Mouse (Mus musculus) kidney, embryonic 14.5 days (tissue): Measurements from ENCODE around the gene Pde3a. TPM values are rescaled to one million over a fixed set of nuclear protein-coding genes. Genes with fewer than 3 reads are reported as not detected.
A peak's percentile ranks its signal among the peaks of the same experiment; 100 is the strongest.

Experiments
- ATAC-seq: fragments of 200-750 bp; cut with Nextera tagmentation; 2 replicates; pipeline ENCODE4 v1.8.0; 2017; ENCODE audit warnings: moderate number of reproducible peaks, mild to moderate bottlenecking, moderate TSS enrichment, moderate library complexity; ENCODE audit not compliant: low FRiP score, low TSS enrichment
- H3K27ac ChIP-seq: fragments of 300-500 bp; sonication (generic); 2 replicates; pipeline ENCODE4 v1.5.1; 2014; ENCODE audit warnings: low read depth, mild to moderate bottlenecking, low read length, moderate library complexity, mixed read lengths
- H3K27me3 ChIP-seq: fragments of 300-500 bp; sonication (generic); 2 replicates; pipeline ENCODE4 v1.6.1; 2014; ENCODE audit warnings: mild to moderate bottlenecking, low read length; ENCODE audit not compliant: control insufficient read depth, insufficient read depth
- H3K36me3 ChIP-seq: fragments of 300-500 bp; sonication (generic); 2 replicates; pipeline ENCODE4 v1.6.1; 2014; ENCODE audit warnings: low read length, mixed read lengths; ENCODE audit not compliant: control insufficient read depth, insufficient read depth
- H3K4me1 ChIP-seq: fragments of 300-500 bp; sonication (generic); 2 replicates; pipeline ENCODE4 v1.6.1; 2014; ENCODE audit warnings: low read length, mixed read lengths; ENCODE audit not compliant: control insufficient read depth, insufficient read depth
- H3K4me2 ChIP-seq: fragments of 300-500 bp; sonication (generic); replicated peaks from 2 replicates; pipeline ENCODE4 v1.6.1; 2014; ENCODE audit warnings: low read depth, mild to moderate bottlenecking, low read length
- H3K4me3 ChIP-seq: fragments of 300-500 bp; sonication (generic); 2 replicates; pipeline ENCODE4 v1.5.1; 2014; ENCODE audit warnings: mild to moderate bottlenecking, low read length
- H3K9ac ChIP-seq: fragments of 300-500 bp; sonication (generic); 2 replicates; pipeline ENCODE4 v1.6.1; 2014; ENCODE audit warnings: low read depth, mild to moderate bottlenecking, low read length, moderate library complexity
- H3K9me3 ChIP-seq: fragments of 300-500 bp; sonication (generic); 2 replicates; pipeline ENCODE4 v1.6.1; 2016; ENCODE audit warnings: low read length; ENCODE audit not compliant: control insufficient read depth
- WGBS: fragments of 180-500 bp; shearing (Covaris S2); extraction: QIAGEN DNeasy Blood & Tissue Kit; methylation state at CpG from one replicate; pipeline ENCODE4 v1.1.7; 2014; 5-methylcytosine and 5-hydroxymethylcytosine counted together
- polyA plus RNA-seq: library from polyadenylated mRNA; unstranded; fragments of >200 nt; fragmentation: Nextera tagmentation; extraction: Ambion mirVana; gene quantifications from 2 replicates; pipeline ENCODE4 v1.2.1, GENCODE M21; 2014

Gene Pde3a
- polyA plus RNA-seq, 1 experiment from 2014 or later = 13.8 TPM

DNA sequence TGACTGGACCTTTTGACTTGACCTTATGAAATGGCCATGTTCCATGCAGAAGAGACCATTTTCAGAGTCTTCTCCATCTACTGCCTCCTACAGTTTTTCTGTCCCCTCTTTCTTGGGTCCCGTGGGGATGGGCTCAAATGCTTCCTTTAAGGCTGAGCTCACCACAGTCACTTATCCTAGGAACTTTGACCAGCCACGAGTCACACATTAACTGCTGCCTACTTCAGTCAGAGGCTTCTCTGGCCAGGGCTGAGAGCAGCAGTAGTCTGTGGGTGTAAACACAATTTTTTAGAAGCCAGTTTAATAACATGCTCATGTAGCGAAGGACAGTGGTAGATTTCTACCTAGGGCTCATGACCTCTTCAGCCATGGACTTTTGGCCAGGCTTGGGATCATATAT, 79.0 kb downstream of the Pde3a start:
- no peak for ATAC-seq
- Histone ChIP-seq H3K4me2 (no peak overlapping the region), H3K27me3 (no peaks in the 10 kb centered on the region), H3K4me1 (no peaks in the 10 kb centered on the region), H3K36me3 (no peaks in the 10 kb centered on the region), H3K9me3 (no peaks in the 10 kb centered on the region), H3K9ac (no peak overlapping the region), H3K4me3 (no peak overlapping the region), H3K27ac (no peak overlapping the region)
- 83% methylated on average over 3 of the region's 3 CpGs for WGBS

DNA sequence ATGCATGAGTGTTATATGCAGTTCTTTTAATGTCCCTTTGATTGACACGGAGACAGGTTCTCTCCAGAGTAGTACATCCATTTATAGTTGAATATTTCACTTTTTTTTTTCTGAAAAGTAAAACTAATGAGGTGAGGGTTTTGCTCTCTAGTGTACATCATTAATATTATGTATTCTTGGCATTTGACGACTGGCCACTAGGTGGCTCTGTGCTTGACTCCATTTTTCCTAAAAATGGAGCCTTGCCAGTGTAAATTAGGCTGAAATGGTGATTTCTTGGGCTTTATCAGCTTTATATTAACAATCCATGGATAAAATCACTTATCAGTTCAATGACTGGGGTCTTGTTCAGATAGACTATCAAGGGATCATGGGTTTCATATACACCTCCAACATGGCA, 82.4 kb downstream of the Pde3a start:
- 43% methylated on average over 2 of the region's 2 CpGs for WGBS
- Histone ChIP-seq H3K36me3 (no peaks in the 10 kb centered on the region), H3K4me2 (no peak overlapping the region), H3K9me3 (no peaks in the 10 kb centered on the region), H3K4me3 (no peak overlapping the region), H3K27me3 (no peaks in the 10 kb centered on the region), H3K27ac (no peak overlapping the region), H3K9ac (no peak overlapping the region), H3K4me1 (no peaks in the 10 kb centered on the region)
- no peak for ATAC-seq

- no peaks in the 10 kb centered on the region for H3K27me3 ChIP-seq
- no peaks in the 10 kb centered on the region for H3K36me3 ChIP-seq
- 84% methylated on average over 4 of the region's 4 CpGs for WGBS
- ATAC-seq = no peak
- no peak overlapping the region for H3K27ac ChIP-seq
- no peaks in the 10 kb centered on the region for H3K9me3 ChIP-seq
- H3K4me2 ChIP-seq = no peak overlapping the region
- no peak overlapping the region for H3K9ac ChIP-seq
- H3K4me3 ChIP-seq = no peak overlapping the region
- H3K4me1 ChIP-seq = no peaks in the 10 kb centered on the region
Measured at GRCm38 (mm10) chr6:141332613-141333165, 83.6 kb downstream of the Pde3a start.

DNA sequence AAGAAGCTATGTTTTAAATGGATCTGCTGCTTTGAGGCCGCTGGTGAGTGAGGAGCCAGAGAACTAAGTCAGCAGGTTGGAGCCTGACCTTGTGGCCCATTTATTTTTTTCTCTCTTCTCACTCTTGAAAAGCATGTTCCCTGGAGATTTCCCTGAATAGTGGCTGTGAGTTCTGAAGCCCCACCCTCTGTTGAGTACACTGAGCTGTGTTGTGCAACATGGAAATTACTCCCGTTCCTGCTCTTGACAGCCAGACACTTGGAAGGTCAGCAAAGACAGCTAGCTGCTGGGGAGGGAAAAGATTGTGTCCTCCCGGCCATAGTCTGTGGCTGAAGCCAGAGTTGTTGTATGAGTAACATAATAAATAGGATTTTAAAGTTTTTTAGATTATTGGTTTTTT, 84.2 kb downstream of the Pde3a start:
- Histone ChIP-seq H3K27me3 (no peaks in the 10 kb centered on the region), H3K9ac (no peak overlapping the region), H3K27ac (no peak overlapping the region), H3K9me3 (no peaks in the 10 kb centered on the region), H3K4me1 (no peaks in the 10 kb centered on the region), H3K4me3 (no peak overlapping the region), H3K36me3 (no peaks in the 10 kb centered on the region), H3K4me2 (no peak overlapping the region)
- ATAC-seq = peak; percentile 36; the same call in 1 of the 2 replicates
- 44% methylated on average over 3 of the region's 3 CpGs for WGBS

GRCm38 (mm10) chr6:141335878-141336277, 86.8 kb downstream of the Pde3a start:
- ATAC-seq = no peak

DNA sequence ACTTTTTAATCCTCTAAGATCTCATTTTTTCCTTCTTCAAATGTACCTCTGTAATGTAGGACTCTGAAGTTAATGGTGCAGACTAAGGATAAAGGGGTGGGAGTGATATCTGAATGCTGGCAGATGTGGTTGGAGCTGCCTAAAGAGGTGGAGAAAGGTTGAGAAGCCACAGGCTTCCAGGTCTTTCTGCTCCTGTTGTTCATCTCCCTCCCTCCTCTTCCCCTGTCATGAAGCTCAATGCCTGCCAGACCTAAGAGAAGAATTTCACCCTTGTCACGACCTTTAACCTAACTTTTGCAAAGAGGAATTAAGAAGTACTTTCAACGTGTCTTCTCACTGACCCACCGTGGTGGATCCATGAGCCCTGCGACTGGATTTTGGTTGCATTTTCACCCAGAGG, 87.4 kb downstream of the Pde3a start:
- Histone ChIP-seq H3K9me3 (no peaks in the 10 kb centered on the region), H3K27ac (no peak overlapping the region), H3K4me2 (no peak overlapping the region), H3K4me1 (no peaks in the 10 kb centered on the region), H3K27me3 (no peaks in the 10 kb centered on the region), H3K4me3 (no peak overlapping the region), H3K36me3 (no peaks in the 10 kb centered on the region), H3K9ac (no peak overlapping the region)
- no peak for ATAC-seq
- WGBS = 66% methylated on average over 4 of the region's 4 CpGs

More at GRCm38 (mm10) chr6:141335878-141336277, 86.8 kb downstream of the Pde3a start:
- H3K4me2 ChIP-seq = no peak overlapping the region
- no peak overlapping the region for H3K4me3 ChIP-seq
- no peak overlapping the region for H3K9ac ChIP-seq
- H3K9me3 ChIP-seq = no peaks in the 10 kb centered on the region
- WGBS = 75% methylated on average over 1 of the region's 1 CpGs
- H3K27me3 ChIP-seq = no peaks in the 10 kb centered on the region
- H3K4me1 ChIP-seq = no peaks in the 10 kb centered on the region
- no peak overlapping the region for H3K27ac ChIP-seq
- no peaks in the 10 kb centered on the region for H3K36me3 ChIP-seq

DNA sequence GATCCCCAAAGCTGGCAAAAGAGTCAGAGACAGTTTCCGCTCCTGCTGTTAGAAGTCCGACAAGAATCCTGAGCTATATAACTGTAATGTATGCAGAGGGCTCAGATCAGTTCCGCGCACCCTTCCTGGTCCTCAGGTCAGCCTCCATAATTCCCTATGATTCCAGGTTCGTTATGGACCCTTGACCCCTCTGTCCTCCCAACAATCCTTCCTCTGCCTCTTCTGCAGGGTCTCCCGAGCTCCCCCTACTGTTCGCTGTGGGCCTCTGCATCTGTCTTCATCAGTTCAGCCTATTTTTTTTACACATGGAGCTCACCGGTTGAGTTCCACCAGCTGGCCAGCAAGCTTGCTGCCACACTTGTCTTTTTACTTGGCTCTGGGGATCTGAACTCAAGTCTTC, 88.6 kb downstream of the Pde3a start:
- H3K36me3 ChIP-seq = no peaks in the 10 kb centered on the region
- no peaks in the 10 kb centered on the region for H3K27me3 ChIP-seq
- H3K4me2 ChIP-seq = no peak overlapping the region
- H3K9ac ChIP-seq = no peak overlapping the region
- H3K4me1 ChIP-seq = no peaks in the 10 kb centered on the region
- no peaks in the 10 kb centered on the region for H3K9me3 ChIP-seq
- 54% methylated on average over 8 of the region's 8 CpGs for WGBS
- no peak overlapping the region for H3K27ac ChIP-seq
- ATAC-seq = no peak
- H3K4me3 ChIP-seq = no peak overlapping the region

DNA sequence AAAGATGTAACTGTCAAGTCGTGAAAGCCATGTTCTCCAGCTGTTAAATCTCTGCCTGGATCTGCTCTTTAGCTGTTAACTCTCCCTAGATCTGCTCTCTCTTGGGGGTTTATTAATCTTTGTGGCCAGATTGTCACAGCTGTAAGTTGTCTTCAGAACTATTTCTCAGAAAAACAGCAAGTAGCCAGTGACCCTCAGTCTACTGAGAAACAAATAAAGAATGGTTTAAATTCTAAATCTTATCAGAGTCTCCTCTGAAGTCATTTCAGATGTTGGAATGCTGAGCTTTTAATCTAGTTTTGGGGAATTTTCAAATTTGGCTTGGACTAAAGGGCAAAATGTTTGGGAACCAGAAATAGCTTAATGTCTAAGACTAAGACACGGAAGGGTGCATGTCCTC, 92.3 kb downstream of the Pde3a start:
- no peaks in the 10 kb centered on the region for H3K27me3 ChIP-seq
- no peaks in the 10 kb centered on the region for H3K36me3 ChIP-seq
- no peak overlapping the region for H3K9ac ChIP-seq
- WGBS = 51% methylated on average over 2 of the region's 2 CpGs
- no peak overlapping the region for H3K4me3 ChIP-seq
- H3K9me3 ChIP-seq = no peaks in the 10 kb centered on the region
- no peaks in the 10 kb centered on the region for H3K4me1 ChIP-seq
- no peak overlapping the region for H3K4me2 ChIP-seq
- H3K27ac ChIP-seq = no peak overlapping the region
- ATAC-seq = peak; percentile 52; the same call in 1 of the 2 replicates

- Histone ChIP-seq H3K36me3 (no peaks in the 10 kb centered on the region), H3K9me3 (no peaks in the 10 kb centered on the region), H3K27me3 (no peaks in the 10 kb centered on the region), H3K9ac (no peak overlapping the region), H3K4me2 (no peak overlapping the region), H3K27ac (no peak overlapping the region), H3K4me3 (no peak overlapping the region), H3K4me1 (no peaks in the 10 kb centered on the region)
- no peak for ATAC-seq
- 68% methylated on average over 4 of the region's 4 CpGs for WGBS
Measured at GRCm38 (mm10) chr6:141347870-141348269, 98.8 kb downstream of the Pde3a start.
